Mouse (Mus musculus) heart, postnatal 0 days (tissue): ENCODE results near the gene Xirp1. TPM values are rescaled to one million over a fixed set of nuclear protein-coding genes. Genes with fewer than 3 reads are reported as not detected.

ENCODE experiments used
- ATAC-seq: fragments of 200-750 bp; cut with Nextera tagmentation; 2 replicates; pipeline ENCODE4 v1.8.0; 2017; ENCODE audit warnings: low read depth, moderate number of reproducible peaks, moderate library complexity; ENCODE audit not compliant: insufficient read depth
- DNase-seq: peaks from one replicate; pipeline ENCODE4 v3.0.0-alpha.2; 2016; ENCODE audit warnings: low spot score
- H3K27ac ChIP-seq: fragments of 300-500 bp; sonication (generic); 2 replicates; pipeline ENCODE4 v1.5.1; 2014; ENCODE audit warnings: low read depth, mild to moderate bottlenecking
- H3K27me3 ChIP-seq: fragments of 300-500 bp; sonication (generic); 2 replicates; pipeline ENCODE4 v1.6.1; 2014; ENCODE audit warnings: low read length, mixed read lengths; ENCODE audit not compliant: control insufficient read depth, insufficient read depth
- H3K36me3 ChIP-seq: fragments of 300-500 bp; sonication (generic); replicated peaks from 2 replicates; pipeline ENCODE4 v1.6.1; 2014; ENCODE audit warnings: low read length, mixed read lengths; ENCODE audit not compliant: control insufficient read depth, insufficient read depth
- H3K4me1 ChIP-seq: fragments of 300-500 bp; sonication (generic); 2 replicates; pipeline ENCODE4 v1.6.1; 2014; ENCODE audit warnings: antibody characterized with exemption; ENCODE audit not compliant: control insufficient read depth, insufficient read depth
- H3K4me2 ChIP-seq: fragments of 300-500 bp; sonication (generic); 2 replicates; pipeline ENCODE4 v1.6.1; 2014; ENCODE audit warnings: low read depth, mild to moderate bottlenecking, low read length, moderate library complexity
- H3K4me3 ChIP-seq: fragments of 300-500 bp; sonication (generic); 2 replicates; pipeline ENCODE4 v1.5.1; 2014; ENCODE audit warnings: low read depth, low read length
- H3K9ac ChIP-seq: fragments of 300-500 bp; sonication (generic); replicated peaks from 2 replicates; pipeline ENCODE4 v1.6.1; 2014; ENCODE audit warnings: low read depth, low read length, mixed read lengths
- H3K9me3 ChIP-seq: fragments of 300-500 bp; sonication (generic); replicated peaks from 2 replicates; pipeline ENCODE4 v1.6.1; 2016; ENCODE audit warnings: low read length; ENCODE audit not compliant: control insufficient read depth
- CTCF ChIP-seq: IDR thresholded peaks from 2 replicates; pipeline ENCODE4 v1.5.1; 2016; ENCODE audit warnings: antibody characterized with exemption, control low read depth, low read depth
- EP300 ChIP-seq: IDR thresholded peaks from 2 replicates; pipeline ENCODE4 v1.6.1; 2016; ENCODE audit warnings: antibody characterized with exemption, low read depth
- WGBS: fragments of 180-500 bp; shearing (Covaris S2); extraction: QIAGEN DNeasy Blood & Tissue Kit; methylation state at CpG from one replicate; pipeline ENCODE4 v1.1.7; 2014; 5-methylcytosine and 5-hydroxymethylcytosine counted together
- polyA plus RNA-seq: library from polyadenylated mRNA; unstranded; fragments of >200 nt; fragmentation: Nextera tagmentation; extraction: Ambion mirVana; gene quantifications from 2 replicates; pipeline ENCODE4 v1.2.1, GENCODE M21; 2015
- total RNA-seq: library from RNA; depleted of rRNA; stranded (reverse); fragments of >200 nt; gene quantifications from 2 replicates; pipeline ENCODE4 v1.2.3, GENCODE M21; 2014; ENCODE audit warnings: low replicate concordance; rRNA removed

Gene Xirp1
- total RNA-seq: 140 and 178 TPM in 2 replicates
- 38.4 and 45.1 TPM in 2 replicates for polyA plus RNA-seq

DNA sequence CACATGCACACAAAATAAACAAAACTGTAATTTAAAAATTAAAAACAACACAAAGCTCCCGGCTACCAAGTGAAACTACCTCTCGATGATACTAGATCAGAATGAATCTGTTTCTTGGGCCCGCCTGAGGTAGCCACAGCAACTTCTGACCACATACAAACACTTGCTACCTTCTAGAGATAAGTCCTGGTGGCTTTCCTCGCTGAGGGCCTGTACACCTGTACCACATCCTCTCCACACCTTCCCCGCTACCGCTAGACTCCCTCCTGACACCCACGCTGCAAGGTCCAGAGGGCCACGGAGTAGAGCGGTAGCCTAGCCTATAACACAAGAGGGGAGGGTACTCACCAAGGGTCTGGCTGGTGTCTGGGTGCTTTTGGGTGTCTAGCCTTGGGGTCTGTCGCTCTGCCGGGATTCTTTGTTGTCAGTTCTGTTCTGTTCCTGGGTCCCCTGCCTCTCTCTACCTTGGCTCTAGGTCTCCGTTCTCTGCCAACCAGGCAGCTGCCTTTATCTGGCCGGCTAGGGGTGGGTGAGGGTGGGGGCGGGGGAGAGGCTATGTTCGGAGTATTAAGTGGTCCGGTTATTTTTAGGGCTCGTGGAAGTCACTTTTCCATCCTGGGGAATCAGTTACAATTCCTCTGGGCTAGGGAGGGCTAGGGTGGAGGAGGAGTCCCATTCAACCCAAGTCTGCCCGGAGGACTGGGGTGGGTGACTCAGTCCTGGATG, at the start of gene Xirp1:
Xirp1 (minus strand) TSS at position 513 of the 726 bp plus-strand sequence.
- peak; percentile 88 for DNase-seq
- 29% methylated on average over 18 of the region's 18 CpGs for WGBS

DNA sequence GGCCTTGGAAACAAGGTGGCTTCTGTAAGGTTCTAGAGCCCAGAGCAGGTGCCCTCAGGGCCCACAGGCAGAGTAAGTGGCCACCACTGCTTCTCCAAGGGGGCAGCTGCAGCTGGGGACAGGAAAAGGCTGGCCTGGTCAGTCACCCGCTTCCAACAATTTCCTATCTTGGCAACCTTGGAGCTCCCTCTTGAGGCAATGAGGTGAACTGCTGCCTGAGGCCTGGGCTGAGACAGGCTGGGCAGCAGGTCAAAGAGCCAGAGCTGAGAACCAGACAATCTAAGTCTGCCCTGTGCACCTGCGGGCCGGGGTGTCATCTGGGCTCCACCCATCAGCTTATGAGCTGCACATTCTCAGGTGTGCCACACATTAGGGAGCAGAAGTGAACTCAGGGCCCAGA, 49.8 kb upstream of the Xirp1 start:
- DNase-seq: peak; percentile 77

More for the DNA sequence above, at the start of gene Xirp1:
- Histone ChIP-seq H3K36me3 (peaks cover 15% of the 10 kb centered on the region), H3K9me3 (no peaks in the 10 kb centered on the region), H3K27me3 (no peaks in the 10 kb centered on the region), H3K4me2 (peak within 1 kb of the TSS; percentile 59), H3K27ac (peak within 1 kb of the TSS; percentile 98), H3K9ac (peak within 1 kb of the TSS; percentile 98), H3K4me3 (peak within 1 kb of the TSS; percentile 78), H3K4me1 (peaks cover 31% of the 10 kb centered on the region)
- no peak for TF ChIP-seq CTCF
- TF ChIP-seq EP300: no peak
- ATAC-seq: peak; percentile 51

DNA sequence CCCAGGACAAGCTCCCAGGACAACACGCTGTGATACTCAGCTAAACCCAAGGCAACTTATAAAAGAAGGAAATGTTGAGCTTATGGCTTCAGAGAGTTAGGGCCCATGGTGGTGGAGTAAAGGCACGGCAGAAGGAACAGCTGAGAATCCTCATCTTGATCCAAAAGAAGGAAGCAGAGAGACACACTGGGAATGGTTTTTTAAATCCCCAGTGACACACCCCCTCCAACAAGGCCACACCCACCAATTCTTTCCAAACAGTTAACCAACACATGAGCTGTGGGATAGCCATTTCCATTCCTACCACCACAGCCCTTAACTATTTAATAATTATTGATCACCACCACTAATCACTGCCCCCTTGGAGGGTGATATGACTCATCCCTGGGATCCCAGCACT, 47.9 kb upstream of the Xirp1 start:
- no peaks in the 10 kb centered on the region for H3K9me3 ChIP-seq
- H3K27ac ChIP-seq: no peak overlapping the region
- no peak overlapping the region for H3K4me2 ChIP-seq
- no peak overlapping the region for H3K4me3 ChIP-seq
- no peaks in the 10 kb centered on the region for H3K27me3 ChIP-seq
- ATAC-seq (no peak), DNase-seq (no peak)
- no peaks in the 10 kb centered on the region for H3K36me3 ChIP-seq
- no peaks in the 10 kb centered on the region for H3K4me1 ChIP-seq
- TF ChIP-seq EP300: no peak
- TF ChIP-seq CTCF: no peak
- WGBS: 78% methylated on average over 2 of the region's 2 CpGs
- H3K9ac ChIP-seq: no peak overlapping the region

More for the DNA sequence above, 49.8 kb upstream of the Xirp1 start:
- Histone ChIP-seq H3K4me3 (no peak overlapping the region), H3K27me3 (no peaks in the 10 kb centered on the region), H3K9me3 (no peaks in the 10 kb centered on the region), H3K9ac (no peak overlapping the region), H3K4me1 (no peaks in the 10 kb centered on the region), H3K27ac (no peak overlapping the region), H3K4me2 (no peak overlapping the region), H3K36me3 (no peaks in the 10 kb centered on the region)
- peak; percentile 91 for TF ChIP-seq CTCF
- TF ChIP-seq EP300: no peak
- peak; percentile 67 for ATAC-seq
- WGBS: 9% methylated on average over 3 of the region's 3 CpGs

DNA sequence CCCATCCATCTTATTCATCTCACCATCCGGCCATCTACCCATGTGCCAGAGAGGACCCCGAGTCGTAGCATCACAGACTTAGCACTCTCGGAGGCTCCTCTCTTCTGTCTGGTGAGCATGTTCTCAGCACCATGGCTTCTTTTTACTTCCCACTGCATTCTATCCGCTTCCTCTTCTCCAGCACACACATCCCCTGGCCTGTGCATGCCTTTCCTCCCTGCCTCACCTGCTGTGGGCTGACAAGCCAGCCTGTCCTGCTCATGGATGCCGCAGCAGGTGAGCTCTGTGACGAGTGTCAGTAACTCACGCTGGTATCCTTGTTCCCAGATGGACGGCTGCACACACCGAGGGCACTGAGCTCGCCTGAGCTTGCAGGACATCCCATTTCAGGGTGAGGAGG, 46.4 kb upstream of the Xirp1 start, which contains the start of gene Cx3cr1:
Cx3cr1 (minus strand) TSS at position 101 of the 400 bp plus-strand sequence.
- Histone ChIP-seq H3K9me3 (no peaks in the 10 kb centered on the region), H3K36me3 (no peaks in the 10 kb centered on the region), H3K4me3 (no peak within 1 kb of the TSS), H3K4me2 (no peak within 1 kb of the TSS), H3K9ac (no peak within 1 kb of the TSS), H3K27me3 (no peaks in the 10 kb centered on the region), H3K4me1 (no peaks in the 10 kb centered on the region), H3K27ac (no peak within 1 kb of the TSS)
- ATAC-seq (no peak), DNase-seq (no peak)
- WGBS: 78% methylated on average over 11 of the region's 11 CpGs
- no peak for TF ChIP-seq EP300
- no peak for TF ChIP-seq CTCF

DNA sequence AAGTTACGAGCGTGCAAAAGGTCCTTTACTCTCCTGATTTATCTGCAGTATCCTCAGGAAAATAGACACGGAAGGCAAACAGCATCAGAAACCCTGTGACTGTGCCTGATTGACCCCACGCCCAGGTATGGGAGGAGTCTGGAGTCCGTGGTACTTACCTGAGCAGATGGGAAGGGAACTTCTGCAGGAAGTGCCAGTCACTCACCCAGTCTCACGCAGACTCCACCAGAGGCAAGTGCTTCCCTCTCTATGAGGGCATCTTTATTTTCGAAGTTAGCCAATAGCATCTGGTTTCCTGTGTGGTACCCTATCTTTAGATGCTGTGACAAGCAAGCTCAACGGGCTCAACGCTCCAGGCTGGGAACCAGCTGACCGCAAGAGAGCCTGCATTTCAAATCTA, 44.6 kb upstream of the Xirp1 start:
- no peaks in the 10 kb centered on the region for H3K27me3 ChIP-seq
- ATAC-seq (no peak), DNase-seq (no peak)
- no peak overlapping the region for H3K4me2 ChIP-seq
- no peak overlapping the region for H3K27ac ChIP-seq
- WGBS: 48% methylated on average over 10 of the region's 10 CpGs
- no peak for TF ChIP-seq EP300
- no peak for TF ChIP-seq CTCF
- no peak overlapping the region for H3K9ac ChIP-seq
- no peaks in the 10 kb centered on the region for H3K36me3 ChIP-seq
- H3K9me3 ChIP-seq: no peaks in the 10 kb centered on the region
- no peak overlapping the region for H3K4me3 ChIP-seq
- H3K4me1 ChIP-seq: no peaks in the 10 kb centered on the region
